Mouse (Mus musculus): ENCODE measurements at regions not wholly inside any gene's neighbourhood (a gene's known extent, or its start where the extent isn't known, plus 50 kb on each side); places are given as distances from the start of the nearest gene placed in this dataset.

GRCm38 (mm10) chrX:23499320-23499719 lies 134.4 kb upstream of the Klhl13 start:
- Histone ChIP-seq H3K4me2 (no peak overlapping the region), H3K4me3 (no peak overlapping the region), H3K27ac (no peak overlapping the region), H3K4me1 (no peaks in the 10 kb centered on the region), H3K9ac (no peak overlapping the region), H3K9me3 (replicated peaks) (no peaks in the 10 kb centered on the region), H3K36me3 (ENCODE audit: poor library complexity, severe bottlenecking) (no peaks in the 10 kb centered on the region), H3K27me3 (no peaks in the 10 kb centered on the region)
- WGBS = 60% methylated on average over 2 of the region's 2 CpGs
- no peak for ATAC-seq

DNA sequence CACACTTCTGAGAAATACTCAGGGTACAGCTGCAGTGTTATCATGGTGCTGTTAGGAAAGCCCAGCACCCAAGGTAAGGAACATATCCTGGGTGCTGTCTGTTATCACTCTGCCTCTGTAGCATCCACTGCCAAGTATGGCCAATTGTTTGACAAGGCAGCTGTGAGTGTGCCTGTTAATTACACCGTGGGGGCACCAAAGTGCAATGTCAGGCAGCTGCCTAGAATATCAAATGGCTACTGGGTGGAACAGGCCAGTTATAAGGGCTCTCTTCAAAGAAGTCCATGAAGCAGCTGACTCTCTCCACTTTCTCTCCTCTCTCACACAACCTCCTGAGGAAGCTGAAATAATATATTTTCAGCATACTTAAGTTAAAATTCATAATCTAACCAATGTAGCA lies 130.3 kb upstream of the Klhl13 start:
- ATAC-seq = no peak
- Histone ChIP-seq H3K9me3 (replicated peaks) (no peaks in the 10 kb centered on the region), H3K27me3 (no peaks in the 10 kb centered on the region), H3K4me3 (no peak overlapping the region), H3K27ac (no peak overlapping the region), H3K36me3 (ENCODE audit: poor library complexity, severe bottlenecking) (no peaks in the 10 kb centered on the region), H3K4me1 (no peaks in the 10 kb centered on the region), H3K9ac (no peak overlapping the region), H3K4me2 (no peak overlapping the region)
- WGBS = 32% methylated on average over 1 of the region's 1 CpGs

- Histone ChIP-seq H3K9ac (no peak overlapping the region), H3K27me3 (no peaks in the 10 kb centered on the region), H3K4me3 (no peak overlapping the region), H3K4me2 (no peak overlapping the region), H3K9me3 (replicated peaks) (no peaks in the 10 kb centered on the region), H3K4me1 (no peaks in the 10 kb centered on the region), H3K27ac (no peak overlapping the region), H3K36me3 (ENCODE audit: poor library complexity, severe bottlenecking) (no peaks in the 10 kb centered on the region)
- no peak for ATAC-seq
- WGBS = 71% methylated on average over 1 of the region's 1 CpGs
Observed at GRCm38 (mm10) chrX:23476868-23477267, 112.0 kb upstream of the Klhl13 start.

DNA sequence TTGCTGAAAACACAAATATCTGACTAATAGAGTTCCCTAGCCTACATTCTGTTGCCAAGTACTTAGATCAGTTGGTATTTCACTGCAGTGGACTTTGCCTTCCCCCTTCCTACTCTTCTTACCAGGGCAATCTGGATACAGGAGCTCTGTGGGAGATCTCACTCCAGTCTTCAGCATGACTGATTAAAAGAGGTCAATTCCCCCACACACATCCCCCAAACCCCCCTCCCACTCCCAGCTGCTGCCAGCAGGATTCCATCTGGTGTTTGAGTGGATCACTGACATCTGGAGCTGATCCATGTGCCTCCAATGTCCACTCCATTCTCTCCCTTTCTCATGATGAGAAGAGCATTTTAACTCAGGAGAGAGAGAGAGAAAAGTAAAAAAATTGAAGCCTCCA lies 101.1 kb upstream of the Klhl13 start:
- ATAC-seq = no peak
- no peak overlapping the region for H3K27ac ChIP-seq
- no peaks in the 10 kb centered on the region for H3K4me1 ChIP-seq
- no peaks in the 10 kb centered on the region for H3K9me3 ChIP-seq (replicated peaks)
- no peaks in the 10 kb centered on the region for H3K36me3 ChIP-seq (ENCODE audit: poor library complexity, severe bottlenecking)
- H3K4me3 ChIP-seq = no peak overlapping the region
- no peak overlapping the region for H3K9ac ChIP-seq
- no peak overlapping the region for H3K4me2 ChIP-seq
- H3K27me3 ChIP-seq = no peaks in the 10 kb centered on the region

DNA sequence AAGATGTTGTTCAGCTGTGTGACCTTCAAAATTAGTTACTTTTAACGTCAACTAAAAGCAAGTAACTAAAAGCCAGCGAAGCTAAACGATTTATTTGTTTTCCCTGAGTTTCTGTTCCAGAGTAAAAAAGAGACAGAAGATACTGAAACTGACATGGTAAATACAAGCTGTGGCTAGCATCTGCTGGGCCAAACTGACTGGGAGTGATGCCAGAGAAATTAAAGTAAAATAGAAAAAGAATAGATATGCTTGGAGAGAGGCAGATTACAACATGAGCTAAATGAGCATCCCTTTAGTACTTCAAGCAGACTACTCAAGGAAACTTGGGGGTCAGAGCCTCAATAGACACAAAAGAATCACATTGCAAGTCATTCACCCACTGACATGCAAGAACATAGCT lies 88.7 kb upstream of the Klhl13 start:
- Histone ChIP-seq H3K9ac (no peak overlapping the region), H3K4me3 (no peak overlapping the region), H3K9me3 (replicated peaks) (no peaks in the 10 kb centered on the region; the same call in 1 of the 2 replicates), H3K27ac (no peak overlapping the region), H3K27me3 (no peaks in the 10 kb centered on the region), H3K4me1 (no peaks in the 10 kb centered on the region), H3K36me3 (ENCODE audit: poor library complexity, severe bottlenecking) (no peaks in the 10 kb centered on the region), H3K4me2 (no peak overlapping the region)
- WGBS = 87% methylated on average over 3 of the region's 3 CpGs
- no peak for ATAC-seq

DNA sequence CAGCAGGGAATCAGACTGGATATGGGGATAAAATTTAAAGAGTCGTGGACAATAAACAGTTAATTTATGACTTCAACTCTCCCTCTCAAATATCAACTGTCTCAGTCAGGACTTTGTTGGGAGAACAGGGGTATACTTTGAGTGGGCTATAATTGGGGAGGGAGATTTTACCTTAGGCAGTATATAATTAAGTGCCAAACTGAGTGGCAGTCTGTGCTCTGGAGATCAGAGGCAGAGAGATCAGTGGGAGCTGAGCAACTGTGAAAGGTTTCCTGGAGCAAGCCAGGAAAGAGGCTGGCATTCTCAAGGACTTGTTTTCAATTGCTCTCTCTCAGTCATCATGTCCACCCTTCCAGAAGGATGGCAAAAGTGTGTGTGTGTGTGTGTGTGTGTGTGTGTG lies 57.9 kb upstream of the Klhl13 start:
- no peak overlapping the region for H3K9ac ChIP-seq
- no peaks in the 10 kb centered on the region for H3K27me3 ChIP-seq
- H3K9me3 ChIP-seq (replicated peaks) = no peaks in the 10 kb centered on the region
- H3K4me2 ChIP-seq = no peak overlapping the region
- no peak overlapping the region for H3K27ac ChIP-seq
- WGBS = 71% methylated on average over 1 of the region's 1 CpGs
- ATAC-seq = 0 out of 2 replicates have a peak, but pooled peaks have one; percentile 45
- no peak overlapping the region for H3K4me3 ChIP-seq
- H3K36me3 ChIP-seq (ENCODE audit: poor library complexity, severe bottlenecking) = no peaks in the 10 kb centered on the region
- no peaks in the 10 kb centered on the region for H3K4me1 ChIP-seq

DNA sequence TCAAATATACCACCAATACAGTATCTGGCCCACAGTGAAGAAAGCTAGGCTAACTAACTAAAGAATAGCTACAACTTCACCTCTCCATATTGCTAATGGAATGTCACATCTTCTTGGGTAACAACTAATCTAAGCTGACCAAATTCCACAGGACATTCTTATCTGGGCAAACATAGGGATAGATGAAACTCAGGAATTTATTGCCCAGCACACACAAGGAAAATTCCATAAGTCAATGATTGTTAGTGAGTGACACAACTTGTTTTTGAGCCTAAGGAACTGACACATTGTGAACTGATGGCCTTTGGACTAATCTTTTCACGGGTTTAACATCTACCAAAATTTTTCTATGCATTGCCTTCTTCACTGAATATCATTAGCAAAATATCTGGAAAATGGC lies 52.6 kb upstream of the Klhl13 start:
- Histone ChIP-seq H3K4me2 (no peak overlapping the region), H3K27ac (no peak overlapping the region), H3K9ac (no peak overlapping the region), H3K4me3 (no peak overlapping the region), H3K4me1 (no peaks in the 10 kb centered on the region), H3K27me3 (no peaks in the 10 kb centered on the region), H3K36me3 (ENCODE audit: poor library complexity, severe bottlenecking) (no peaks in the 10 kb centered on the region), H3K9me3 (replicated peaks) (no peaks in the 10 kb centered on the region)
- ATAC-seq = no peak
- WGBS = 79% methylated on average over 1 of the region's 1 CpGs

Measured in forebrain, embryonic 13.5 days (tissue).